9 mouse cellular contexts compared by ENCODE assay signal in the genomic region with DNA sequence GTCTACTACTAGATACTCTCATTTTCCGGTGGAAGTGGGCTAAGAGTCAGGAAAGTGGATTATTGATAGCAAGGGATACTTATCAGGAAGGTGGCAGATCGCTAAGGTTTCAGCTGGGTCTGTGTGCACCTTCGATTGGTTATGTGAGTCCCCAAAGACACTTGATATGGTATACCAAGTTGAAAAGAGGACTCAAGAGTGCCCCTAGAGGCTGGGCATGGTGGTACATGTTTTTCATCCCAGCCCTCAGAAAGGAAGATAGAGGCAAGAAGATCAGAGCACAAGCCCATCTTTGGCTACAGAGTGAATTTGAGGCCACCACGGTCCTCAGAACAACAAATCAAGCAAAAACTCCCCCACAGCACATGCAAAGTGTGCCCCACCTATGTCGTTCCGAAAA. TPM values are rescaled to one million over a fixed set of nuclear protein-coding genes. Genes with fewer than 3 reads are reported as not detected.
DNase-seq lines count a peak whose midpoint lies in the region; ATAC-seq lines count a peak whose summit lies in the region.
"Had no signal": no experiment of that assay in that cellular context is flagged by ENCODE, and none has a peak within 500 bp of the region (broad histone marks: within the 10 kb centered on the region; RNA-seq: fewer than 3 reads in every experiment).

No protein-coding gene starts in this region.

- 61% methylated on average over 6 of the region's 6 CpGs for WGBS in liver, embryonic 13.5 days (ENCODE audit: insufficient replicate concordance)
- 78% methylated on average over 6 of the region's 6 CpGs for WGBS in liver, embryonic 11.5 days
- WGBS in neural tube, embryonic 15.5 days: 78% methylated on average over 6 of the region's 6 CpGs
- WGBS in intestine, embryonic 15.5 days: 80% methylated on average over 6 of the region's 6 CpGs

- no peak overlapping the region for H3K9ac ChIP-seq in liver, embryonic 13.5 days
- H3K9ac ChIP-seq in liver, embryonic 11.5 days (ENCODE audit: low read depth, low read length): no peak overlapping the region
- H3K9ac ChIP-seq in neural tube, embryonic 15.5 days (replicated peaks): no peak overlapping the region
- no peak overlapping the region for H3K9ac ChIP-seq in intestine, embryonic 15.5 days

- peak; percentile 17 for DNase-seq in liver, embryonic 13.5 days
- DNase-seq in liver, embryonic 11.5 days (ENCODE audit: low spot score): no peak
- DNase-seq in adrenal gland, postnatal 36 days: peak; percentile 15 to 25
- peak; percentile 54 for DNase-seq in lung, postnatal 36 days
- DNase-seq in thymus, postnatal 36 days: peak; percentile 33 to 55
- no peak for DNase-seq in left cerebral cortex, adult 8-10 months (ENCODE audit: low spot score in 2 of 2)

- H3K4me1 ChIP-seq in liver, embryonic 13.5 days (replicated peaks): peaks cover 6% of the 10 kb centered on the region
- H3K4me1 ChIP-seq in liver, embryonic 11.5 days (replicated peaks; ENCODE audit: control insufficient read depth, insufficient read depth, low read length): no peaks in the 10 kb centered on the region
- no peaks in the 10 kb centered on the region for H3K4me1 ChIP-seq in neural tube, embryonic 15.5 days
- no peaks in the 10 kb centered on the region for H3K4me1 ChIP-seq in intestine, embryonic 15.5 days (replicated peaks)

- H3K4me2 ChIP-seq in liver, embryonic 13.5 days: no peak overlapping the region
- H3K4me2 ChIP-seq in liver, embryonic 11.5 days: no peak overlapping the region
- H3K4me2 ChIP-seq in neural tube, embryonic 15.5 days: no peak overlapping the region
- no peak overlapping the region for H3K4me2 ChIP-seq in intestine, embryonic 15.5 days (replicated peaks)

- no peak overlapping the region for H3K27ac ChIP-seq in liver, embryonic 13.5 days
- H3K27ac ChIP-seq in liver, embryonic 11.5 days (ENCODE audit: low read depth, low read length): no peak overlapping the region
- no peak overlapping the region for H3K27ac ChIP-seq in neural tube, embryonic 15.5 days (replicated peaks)
- H3K27ac ChIP-seq in intestine, embryonic 15.5 days: no peak overlapping the region
- H3K27ac ChIP-seq: macrophage had no signal

- no peak overlapping the region for H3K4me3 ChIP-seq in liver, embryonic 13.5 days (replicated peaks)
- H3K4me3 ChIP-seq in liver, embryonic 11.5 days (ENCODE audit: low read depth, low read length): no peak overlapping the region
- no peak overlapping the region for H3K4me3 ChIP-seq in neural tube, embryonic 15.5 days (replicated peaks)
- H3K4me3 ChIP-seq in intestine, embryonic 15.5 days (replicated peaks): no peak overlapping the region

- ATAC-seq in liver, embryonic 13.5 days (ENCODE audit: low read depth): no peak
- no peak for ATAC-seq in liver, embryonic 11.5 days (replicated peaks; ENCODE audit: low FRiP score)
- no peak for ATAC-seq in neural tube, embryonic 15.5 days (ENCODE audit: low FRiP score)
- ATAC-seq in intestine, embryonic 15.5 days: no peak

- no peaks in the 10 kb centered on the region for H3K36me3 ChIP-seq in liver, embryonic 13.5 days
- no peaks in the 10 kb centered on the region for H3K36me3 ChIP-seq in liver, embryonic 11.5 days (ENCODE audit: control insufficient read depth, insufficient read depth, low read length)
- H3K36me3 ChIP-seq in neural tube, embryonic 15.5 days: no peaks in the 10 kb centered on the region
- no peaks in the 10 kb centered on the region for H3K36me3 ChIP-seq in intestine, embryonic 15.5 days

- no peaks in the 10 kb centered on the region for H3K9me3 ChIP-seq in liver, embryonic 13.5 days (replicated peaks)
- H3K9me3 ChIP-seq in liver, embryonic 11.5 days (ENCODE audit: control insufficient read depth, low read length): no peaks in the 10 kb centered on the region
- no peaks in the 10 kb centered on the region for H3K9me3 ChIP-seq in neural tube, embryonic 15.5 days (replicated peaks)
- H3K9me3 ChIP-seq in intestine, embryonic 15.5 days: no peaks in the 10 kb centered on the region

- H3K27me3 ChIP-seq in liver, embryonic 13.5 days: peaks cover 16% of the 10 kb centered on the region
- H3K27me3 ChIP-seq in liver, embryonic 11.5 days (replicated peaks; ENCODE audit: control insufficient read depth, insufficient read depth, low read length): no peaks in the 10 kb centered on the region
- H3K27me3 ChIP-seq in neural tube, embryonic 15.5 days (replicated peaks): no peaks in the 10 kb centered on the region
- no peaks in the 10 kb centered on the region for H3K27me3 ChIP-seq in intestine, embryonic 15.5 days (replicated peaks)

RNA-seq across cellular contexts. Expression of gene Man2a1, which starts 25.3 kb away (rescaled TPM):
- polyA plus RNA-seq in liver, embryonic 13.5 days (2015; fragmentation: Nextera tagmentation; extraction: Ambion mirVana): 3.6 and 4.0 TPM in 2 replicates
- polyA plus RNA-seq in liver, embryonic 11.5 days (2014; fragmentation: Nextera tagmentation; extraction: Ambion mirVana): 5.7 and 6.8 TPM in 2 replicates
- 100 to 1,000 TPM; 167 to 177 TPM for total RNA-seq in adrenal gland, postnatal 36 days (2021)
- 5.4 and 9.0 TPM in 2 replicates for polyA plus RNA-seq in neural tube, embryonic 15.5 days (2015; fragmentation: Nextera tagmentation; extraction: Ambion mirVana)
- total RNA-seq in left cerebral cortex, adult 8-10 months (2022): 10 to 100 TPM; 20.3 to 21.7 (median 20.9) TPM
- polyA plus RNA-seq in intestine, embryonic 15.5 days (2015; fragmentation: Nextera tagmentation; extraction: Ambion mirVana): 11.6 and 13.9 TPM in 2 replicates

Comparison
In these comparisons a context has a peak if more than half of its experiments do, and no peak if none do; other contexts are left out.
1. DNase-seq: peak in liver, embryonic 13.5 days (single experiment), adrenal gland, postnatal 36 days (2 of 2), lung, postnatal 36 days (single experiment) and thymus, postnatal 36 days (2 of 2); none in liver, embryonic 11.5 days (single experiment) and left cerebral cortex, adult 8-10 months (0 of 2).